Mouse (Mus musculus) right cerebral cortex, adult 2 months (tissue): Measurements from ENCODE around the gene Cntnap1.

ENCODE experiments used
- DNase-seq, 2 experiments: peaks; one replicate each; pipeline ENCODE4 v3.0.0; 2021 to 2022; ENCODE audit warnings: low spot score in 2 of 2

Gene Cntnap1

GRCm38 (mm10) chr11:101170811-101171610 lies 688 bp downstream of the Cntnap1 start, which contains the start of gene Plekhh3:
TSS of gene Plekhh3 (minus strand) at chr11:101171351.
- peak; percentile 96 for DNase-seq

- peak; percentile 73 to 80 for DNase-seq
Measured at GRCm38 (mm10) chr11:101171721-101172433, 1.6 kb downstream of the Cntnap1 start.

GRCm38 (mm10) chr11:101172434-101172815 lies 2.1 kb downstream of the Cntnap1 start:
- DNase-seq, result no peak

GRCm38 (mm10) chr11:101173112-101173511 lies 2.8 kb downstream of the Cntnap1 start:
- DNase-seq, result no peak

- peak in 1 of 2 experiments; percentile 65 for DNase-seq
Measured at GRCm38 (mm10) chr11:101173631-101174388, 3.5 kb downstream of the Cntnap1 start.

- no peak for DNase-seq
Measured at GRCm38 (mm10) chr11:101174389-101174745, 4.0 kb downstream of the Cntnap1 start.

GRCm38 (mm10) chr11:101174851-101175628 lies 4.7 kb downstream of the Cntnap1 start, which contains the start of gene Ccr10:
TSS of gene Ccr10 (minus strand) at chr11:101175443.
- no peak for DNase-seq

- no peak for DNase-seq
Measured at GRCm38 (mm10) chr11:101175636-101176116, 5.4 kb downstream of the Cntnap1 start.

GRCm38 (mm10) chr11:101176117-101176691 lies 5.9 kb downstream of the Cntnap1 start:
- peak in 1 of 2 experiments; percentile 67 for DNase-seq

GRCm38 (mm10) chr11:101176933-101177773 lies 6.8 kb downstream of the Cntnap1 start:
- DNase-seq, result peak; percentile 78 to 83

GRCm38 (mm10) chr11:101178061-101179058 lies 8.0 kb downstream of the Cntnap1 start:
- DNase-seq, result no peak

GRCm38 (mm10) chr11:101179306-101179705 lies 9.0 kb downstream of the Cntnap1 start:
- DNase-seq, result no peak

- no peak for DNase-seq
Measured at GRCm38 (mm10) chr11:101180261-101180660, 9.9 kb downstream of the Cntnap1 start.

- DNase-seq, result peak in 1 of 2 experiments; percentile 51
Measured at GRCm38 (mm10) chr11:101180846-101181740, 10.8 kb downstream of the Cntnap1 start.

GRCm38 (mm10) chr11:101181961-101182360 lies 11.6 kb downstream of the Cntnap1 start:
- no peak for DNase-seq

- DNase-seq, result no peak
Measured at GRCm38 (mm10) chr11:101182771-101183517, 12.6 kb downstream of the Cntnap1 start.

GRCm38 (mm10) chr11:101184984-101185383 lies 14.7 kb downstream of the Cntnap1 start:
- DNase-seq, result no peak
